Mouse (Mus musculus) midbrain, embryonic 11.5 days (tissue): Measurements from ENCODE around the gene Rap1gap. TPM values are rescaled to one million over a fixed set of nuclear protein-coding genes. Genes with fewer than 3 reads are reported as not detected.

Experiments
- ATAC-seq: fragments of 200-750 bp; cut with Nextera tagmentation; 2 replicates; pipeline ENCODE4 v1.8.0; 2017; ENCODE audit warnings: moderate TSS enrichment, moderate library complexity; ENCODE audit not compliant: low FRiP score
- DNase-seq: peaks from one replicate; pipeline ENCODE4 v3.0.0; 2015; ENCODE audit warnings: low spot score; ENCODE audit errors: missing footprints
- H3K27ac ChIP-seq: fragments of 300-500 bp; sonication (generic); 2 replicates; pipeline ENCODE4 v1.5.1; 2014; ENCODE audit warnings: low read depth, low read length
- H3K27me3 ChIP-seq: fragments of 300-500 bp; sonication (generic); 2 replicates; pipeline ENCODE4 v1.6.1; 2014; ENCODE audit warnings: mild to moderate bottlenecking, low read length, moderate library complexity, mixed read lengths; ENCODE audit not compliant: control insufficient read depth, insufficient read depth
- H3K36me3 ChIP-seq: fragments of 300-500 bp; sonication (generic); 2 replicates; pipeline ENCODE4 v1.6.1; 2014; ENCODE audit warnings: mild to moderate bottlenecking, low read length, moderate library complexity, mixed read lengths; ENCODE audit not compliant: control insufficient read depth, insufficient read depth
- H3K4me1 ChIP-seq: fragments of 300-500 bp; sonication (generic); 2 replicates; pipeline ENCODE4 v1.6.1; 2014; ENCODE audit warnings: low read length; ENCODE audit not compliant: control insufficient read depth, insufficient read depth
- H3K4me2 ChIP-seq: fragments of 300-500 bp; sonication (generic); 2 replicates; pipeline ENCODE4 v1.6.1; 2014; ENCODE audit warnings: mild to moderate bottlenecking, moderate library complexity
- H3K4me3 ChIP-seq: fragments of 300-500 bp; sonication (generic); 2 replicates; pipeline ENCODE4 v1.5.1; 2014; ENCODE audit warnings: low read depth, low read length
- H3K9ac ChIP-seq: fragments of 300-500 bp; sonication (generic); 2 replicates; pipeline ENCODE4 v1.6.1; 2014; ENCODE audit warnings: low read length
- H3K9me3 ChIP-seq: fragments of 300-500 bp; sonication (generic); 2 replicates; pipeline ENCODE4 v1.6.1; 2016; ENCODE audit warnings: low read length; ENCODE audit not compliant: control insufficient read depth
- whole genome bisulfite sequencing: fragments of 180-500 bp; shearing (Covaris S2); extraction: QIAGEN DNeasy Blood & Tissue Kit; methylation state at CpG from one replicate; pipeline ENCODE4 v1.1.7; 2014; 5-methylcytosine and 5-hydroxymethylcytosine counted together
- polyA plus RNA-seq: library from polyadenylated mRNA; unstranded; fragments of >200 nt; fragmentation: Nextera tagmentation; extraction: Ambion mirVana; gene quantifications from 2 replicates; pipeline ENCODE4 v1.2.1, GENCODE M21; 2014

Gene Rap1gap
- polyA plus RNA-seq, 1 experiment from 2014 or later, result 4.6 TPM

GRCm38 (mm10) chr4:137719378-137720077 lies 55.0 kb downstream of the Rap1gap start:
- no peaks in the 10 kb centered on the region for H3K36me3 ChIP-seq
- WGBS, result 37% methylated on average over 15 of the region's 15 CpGs
- peak overlapping the region; percentile 47 for H3K9ac ChIP-seq
- peak overlapping the region; percentile 35; the same call in 1 of the 2 replicates for H3K27ac ChIP-seq
- no peak for DNase-seq
- no peaks in the 10 kb centered on the region; the same call in 1 of the 2 replicates for H3K27me3 ChIP-seq
- peak overlapping the region; percentile 9; the same call in 1 of the 2 replicates for H3K4me2 ChIP-seq
- peaks cover 12% of the 10 kb centered on the region for H3K4me1 ChIP-seq
- H3K9me3 ChIP-seq, result no peaks in the 10 kb centered on the region
- ATAC-seq, result peak; percentile 19; the same call in 1 of the 2 replicates
- H3K4me3 ChIP-seq, result no peak overlapping the region

GRCm38 (mm10) chr4:137721563-137721962 lies 57.0 kb downstream of the Rap1gap start:
- Histone ChIP-seq H3K9me3 (no peaks in the 10 kb centered on the region), H3K36me3 (no peaks in the 10 kb centered on the region), H3K4me2 (no peak overlapping the region), H3K27ac (no peak overlapping the region), H3K27me3 (no peaks in the 10 kb centered on the region; the same call in 1 of the 2 replicates), H3K4me3 (no peak overlapping the region), H3K9ac (no peak overlapping the region), H3K4me1 (peaks cover 12% of the 10 kb centered on the region)
- WGBS, result 86% methylated on average over 15 of the region's 15 CpGs
- no peak for ATAC-seq
- no peak for DNase-seq

GRCm38 (mm10) chr4:137722230-137722629 lies 57.7 kb downstream of the Rap1gap start:
- Histone ChIP-seq H3K9ac (no peak overlapping the region), H3K4me2 (no peak overlapping the region), H3K27me3 (no peaks in the 10 kb centered on the region; the same call in 1 of the 2 replicates), H3K27ac (no peak overlapping the region), H3K36me3 (no peaks in the 10 kb centered on the region), H3K9me3 (no peaks in the 10 kb centered on the region), H3K4me1 (peaks cover 14% of the 10 kb centered on the region), H3K4me3 (no peak overlapping the region)
- 88% methylated on average over 3 of the region's 3 CpGs for WGBS
- DNase-seq (no peak), ATAC-seq (no peak)

- 28% methylated on average over 12 of the region's 12 CpGs for WGBS
- no peak overlapping the region for H3K27ac ChIP-seq
- no peak for ATAC-seq
- no peak overlapping the region for H3K4me2 ChIP-seq
- peaks cover 20% of the 10 kb centered on the region for H3K4me1 ChIP-seq
- 0 out of 2 replicates have a peak overlapping the region, but pooled peaks have one; percentile 28 for H3K9ac ChIP-seq
- H3K36me3 ChIP-seq, result no peaks in the 10 kb centered on the region
- H3K9me3 ChIP-seq, result no peaks in the 10 kb centered on the region
- H3K4me3 ChIP-seq, result no peak overlapping the region
- DNase-seq, result peak; percentile 100
- H3K27me3 ChIP-seq, result no peaks in the 10 kb centered on the region; the same call in 1 of the 2 replicates
Observed at GRCm38 (mm10) chr4:137722692-137723427, 58.3 kb downstream of the Rap1gap start.

GRCm38 (mm10) chr4:137723527-137723926 lies 59.0 kb downstream of the Rap1gap start:
- peak overlapping the region; percentile 33 for H3K4me2 ChIP-seq
- no peak overlapping the region for H3K27ac ChIP-seq
- H3K36me3 ChIP-seq, result no peaks in the 10 kb centered on the region
- WGBS, result 42% methylated on average over 25 of the region's 25 CpGs
- H3K9me3 ChIP-seq, result no peaks in the 10 kb centered on the region
- peaks cover 27% of the 10 kb centered on the region for H3K4me1 ChIP-seq
- no peak for ATAC-seq
- no peak for DNase-seq
- H3K27me3 ChIP-seq, result no peaks in the 10 kb centered on the region; the same call in 1 of the 2 replicates
- peak overlapping the region; percentile 28; the same call in 1 of the 2 replicates for H3K9ac ChIP-seq
- H3K4me3 ChIP-seq, result peak overlapping the region; percentile 11

- peaks cover 4% of the 10 kb centered on the region; the same call in 1 of the 2 replicates for H3K27me3 ChIP-seq
- ATAC-seq, result no peak
- no peaks in the 10 kb centered on the region for H3K36me3 ChIP-seq
Observed at GRCm38 (mm10) chr4:137724212-137724611, 59.7 kb downstream of the Rap1gap start.

GRCm38 (mm10) chr4:137724766-137725165 lies 60.2 kb downstream of the Rap1gap start:
- H3K27ac ChIP-seq, result no peak overlapping the region
- H3K4me3 ChIP-seq, result no peak overlapping the region
- WGBS, result 44% methylated on average over 8 of the region's 8 CpGs
- H3K9ac ChIP-seq, result no peak overlapping the region
- no peak overlapping the region; the same call in 1 of the 2 replicates for H3K4me2 ChIP-seq
- peaks cover 26% of the 10 kb centered on the region for H3K4me1 ChIP-seq
- ATAC-seq, result no peak
- peaks cover 9% of the 10 kb centered on the region for H3K27me3 ChIP-seq
- H3K9me3 ChIP-seq, result no peaks in the 10 kb centered on the region
- H3K36me3 ChIP-seq, result no peaks in the 10 kb centered on the region
- peak; percentile 93 for DNase-seq

More at GRCm38 (mm10) chr4:137724212-137724611, 59.7 kb downstream of the Rap1gap start:
- DNase-seq, result no peak
- Histone ChIP-seq H3K27ac (no peak overlapping the region), H3K9ac (no peak overlapping the region; the same call in 1 of the 2 replicates), H3K4me1 (peaks cover 27% of the 10 kb centered on the region), H3K4me3 (no peak overlapping the region), H3K9me3 (no peaks in the 10 kb centered on the region), H3K4me2 (peak overlapping the region; percentile 33; the same call in 1 of the 2 replicates)
- 37% methylated on average over 11 of the region's 11 CpGs for WGBS

- Histone ChIP-seq H3K27ac (no peak overlapping the region), H3K9me3 (no peaks in the 10 kb centered on the region), H3K4me1 (peaks cover 28% of the 10 kb centered on the region), H3K27me3 (peaks cover 11% of the 10 kb centered on the region), H3K4me3 (no peak overlapping the region), H3K4me2 (no peak overlapping the region), H3K9ac (no peak overlapping the region), H3K36me3 (no peaks in the 10 kb centered on the region)
- ATAC-seq (no peak), DNase-seq (no peak)
- 77% methylated on average over 13 of the region's 13 CpGs for WGBS
Observed at GRCm38 (mm10) chr4:137725541-137726145, 61.1 kb downstream of the Rap1gap start.
